Mouse (Mus musculus) hindbrain, embryonic 13.5 days (tissue): ENCODE results near the gene Ankrd33. TPM values are rescaled to one million over a fixed set of nuclear protein-coding genes. Genes with fewer than 3 reads are reported as not detected.

Experiments
- ATAC-seq: fragments of 200-750 bp; cut with Nextera tagmentation; 2 replicates; pipeline ENCODE4 v1.8.0; 2017; ENCODE audit warnings: moderate TSS enrichment; ENCODE audit not compliant: low FRiP score
- H3K27ac ChIP-seq: fragments of 300-500 bp; sonication (generic); 2 replicates; pipeline ENCODE4 v1.5.1; 2015; ENCODE audit warnings: inconsistent platforms, mild to moderate bottlenecking, moderate library complexity
- H3K27me3 ChIP-seq: fragments of 300-500 bp; sonication (generic); 2 replicates; pipeline ENCODE4 v1.6.1; 2015; ENCODE audit warnings: mild to moderate bottlenecking, inconsistent platforms
- H3K36me3 ChIP-seq: fragments of 300-500 bp; sonication (generic); 2 replicates; pipeline ENCODE4 v1.6.1; 2015; ENCODE audit warnings: mild to moderate bottlenecking, inconsistent platforms
- H3K4me1 ChIP-seq: fragments of 300-500 bp; sonication (generic); replicated peaks from 2 replicates; pipeline ENCODE4 v1.6.1; 2015; ENCODE audit warnings: inconsistent platforms
- H3K4me2 ChIP-seq: fragments of 300-500 bp; sonication (generic); 2 replicates; pipeline ENCODE4 v1.6.1; 2015; ENCODE audit warnings: inconsistent platforms, mild to moderate bottlenecking, moderate library complexity
- H3K4me3 ChIP-seq: fragments of 300-500 bp; sonication (generic); 2 replicates; pipeline ENCODE4 v1.5.1; 2015; ENCODE audit warnings: mild to moderate bottlenecking, inconsistent platforms
- H3K9ac ChIP-seq: fragments of 300-500 bp; sonication (generic); 2 replicates; pipeline ENCODE4 v1.6.1; 2015; ENCODE audit warnings: mild to moderate bottlenecking, inconsistent platforms
- H3K9me3 ChIP-seq: fragments of 300-500 bp; sonication (generic); 2 replicates; pipeline ENCODE4 v1.6.1; 2016; ENCODE audit warnings: inconsistent platforms
- WGBS: fragments of 180-500 bp; shearing (Covaris S2); methylation state at CpG from one replicate; pipeline ENCODE4 v1.1.7; 2015; 5-methylcytosine and 5-hydroxymethylcytosine counted together
- polyA plus RNA-seq: library from polyadenylated mRNA; unstranded; fragments of >200 nt; fragmentation: Nextera tagmentation; extraction: Ambion mirVana; gene quantifications from 2 replicates; pipeline ENCODE4 v1.2.1, GENCODE M21; 2015

Gene Ankrd33
- polyA plus RNA-seq = not detected in 2 replicates

DNA sequence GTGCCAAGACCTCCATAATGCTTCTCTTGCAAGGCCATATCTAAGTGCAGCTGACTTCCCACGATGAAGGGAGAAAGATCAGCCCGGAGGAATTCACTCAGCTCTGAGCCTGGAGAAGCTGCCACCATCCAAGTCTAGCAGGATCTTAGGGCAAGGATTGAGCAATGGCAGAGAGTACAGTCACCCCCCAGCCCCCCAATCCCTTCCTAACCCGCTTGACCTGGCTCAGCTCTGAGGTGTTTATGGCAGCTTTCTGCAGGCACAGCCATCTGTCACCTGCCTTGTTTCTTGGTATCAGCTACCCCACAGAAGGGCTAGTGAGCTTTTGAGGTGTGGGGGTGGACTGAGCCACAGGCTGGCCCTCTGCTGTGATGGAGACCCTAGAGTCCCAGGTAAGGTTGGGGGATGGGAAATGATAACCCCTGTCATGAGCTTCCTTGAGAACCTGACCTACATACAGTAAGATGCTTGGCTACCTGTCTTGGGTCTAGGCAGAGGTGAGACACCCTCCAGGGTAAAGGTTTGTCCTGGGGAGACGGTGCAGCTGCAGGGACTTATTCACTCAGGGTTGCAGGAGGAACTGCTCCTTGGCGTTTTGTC is at the start of gene Ankrd33:
Ankrd33 (plus strand) TSS at position 245 of the 600 bp plus-strand sequence.
- 0 out of 2 replicates have a peak, but pooled peaks cover 2% of the 10 kb centered on the region for H3K9me3 ChIP-seq
- ATAC-seq = no peak
- no peak within 1 kb of the TSS for H3K9ac ChIP-seq
- H3K4me2 ChIP-seq = no peak within 1 kb of the TSS
- WGBS = 84% methylated on average over 5 of the region's 5 CpGs
- H3K27me3 ChIP-seq = no peaks in the 10 kb centered on the region
- H3K4me1 ChIP-seq = 0 out of 2 replicates have a peak, but pooled peaks cover 4% of the 10 kb centered on the region
- no peak within 1 kb of the TSS for H3K27ac ChIP-seq
- H3K36me3 ChIP-seq = no peaks in the 10 kb centered on the region
- no peak within 1 kb of the TSS for H3K4me3 ChIP-seq

DNA sequence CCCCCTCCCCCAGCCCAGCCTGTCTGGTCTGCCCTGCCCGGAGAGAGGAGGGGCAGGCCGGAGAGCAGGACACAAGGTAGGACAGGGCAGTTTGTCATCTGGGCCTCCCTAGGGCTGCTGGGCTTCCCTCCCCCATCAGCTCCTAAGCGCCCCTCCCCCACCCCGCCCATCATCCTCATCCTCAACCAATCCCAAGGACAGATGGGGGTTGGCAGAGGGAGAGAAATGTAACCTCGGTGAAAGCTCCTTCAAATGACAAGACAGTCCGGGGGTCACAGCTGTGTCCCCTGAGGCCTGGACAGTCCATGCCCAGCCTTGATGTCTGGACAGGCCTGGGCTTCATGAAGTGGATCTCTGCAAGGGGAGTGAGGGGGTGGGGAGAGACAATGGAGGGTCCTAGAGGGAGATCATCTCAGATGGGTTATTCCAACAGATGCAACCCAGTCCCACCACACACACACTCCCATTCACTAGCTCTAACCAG is 49.1 kb upstream of the Ankrd33 start:
- peak; percentile 38; the same call in 1 of the 2 replicates for ATAC-seq
- Histone ChIP-seq H3K9ac (peak overlapping the region; percentile 43), H3K4me2 (no peak overlapping the region), H3K9me3 (no peaks in the 10 kb centered on the region), H3K36me3 (no peaks in the 10 kb centered on the region), H3K27ac (peak overlapping the region; percentile 78), H3K4me3 (no peak overlapping the region), H3K4me1 (peaks cover 83% of the 10 kb centered on the region), H3K27me3 (no peaks in the 10 kb centered on the region)
- WGBS = 3% methylated on average over 6 of the region's 6 CpGs

DNA sequence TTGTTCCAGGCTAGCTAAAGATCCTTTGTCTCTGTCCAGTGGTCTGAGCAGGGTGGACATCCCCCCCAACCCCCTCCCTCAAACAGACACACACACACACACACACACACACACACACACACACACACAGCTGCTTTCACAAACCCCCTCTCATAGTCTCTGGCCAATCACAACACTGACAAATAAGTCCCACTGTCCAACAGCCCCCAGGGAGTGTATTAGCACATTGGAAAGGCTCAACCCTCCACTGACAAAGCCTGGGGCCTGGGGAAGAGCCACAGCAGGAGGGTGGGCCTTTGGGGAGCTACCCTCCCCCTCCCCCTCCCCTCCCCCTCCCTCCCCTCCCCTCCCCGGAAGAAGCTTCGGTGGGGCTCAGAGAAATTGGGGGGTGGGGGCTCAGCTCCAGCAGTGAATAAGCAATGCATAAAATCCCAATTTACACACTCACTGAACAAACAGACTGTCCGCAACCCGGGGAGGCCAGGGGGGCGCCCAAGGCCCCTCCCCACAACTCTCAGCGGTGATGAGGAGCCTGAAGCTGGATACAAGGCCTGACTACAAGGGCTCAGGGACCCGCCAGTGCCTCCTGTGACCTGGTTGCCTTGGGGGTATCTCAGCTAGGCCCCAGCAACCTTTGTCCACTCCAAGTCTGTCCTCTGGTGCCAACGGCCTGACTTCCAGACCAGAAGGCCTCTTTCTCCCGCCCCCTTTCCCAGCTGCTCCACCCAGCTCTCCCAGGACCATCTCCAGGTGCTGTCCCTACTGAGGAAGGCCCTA is 48.4 kb upstream of the Ankrd33 start:
- H3K27me3 ChIP-seq = no peaks in the 10 kb centered on the region
- H3K4me3 ChIP-seq = no peak overlapping the region
- H3K4me2 ChIP-seq = no peak overlapping the region
- 0 out of 2 replicates have a peak overlapping the region, but pooled peaks have one; percentile 43 for H3K9ac ChIP-seq
- H3K9me3 ChIP-seq = no peaks in the 10 kb centered on the region
- ATAC-seq = no peak
- WGBS = 10% methylated on average over 7 of the region's 9 CpGs
- peaks cover 79% of the 10 kb centered on the region for H3K4me1 ChIP-seq
- no peaks in the 10 kb centered on the region for H3K36me3 ChIP-seq
- peak overlapping the region; percentile 78 for H3K27ac ChIP-seq

GRCm38 (mm10) chr15:101068029-101068428 is 47.5 kb upstream of the Ankrd33 start:
- H3K4me2 ChIP-seq = no peak overlapping the region
- H3K4me1 ChIP-seq = peaks cover 76% of the 10 kb centered on the region
- H3K4me3 ChIP-seq = no peak overlapping the region
- no peak overlapping the region for H3K9ac ChIP-seq
- no peaks in the 10 kb centered on the region for H3K36me3 ChIP-seq
- H3K9me3 ChIP-seq = no peaks in the 10 kb centered on the region
- 38% methylated on average over 3 of the region's 3 CpGs for WGBS
- no peak for ATAC-seq
- peak overlapping the region; percentile 78 for H3K27ac ChIP-seq
- H3K27me3 ChIP-seq = no peaks in the 10 kb centered on the region

DNA sequence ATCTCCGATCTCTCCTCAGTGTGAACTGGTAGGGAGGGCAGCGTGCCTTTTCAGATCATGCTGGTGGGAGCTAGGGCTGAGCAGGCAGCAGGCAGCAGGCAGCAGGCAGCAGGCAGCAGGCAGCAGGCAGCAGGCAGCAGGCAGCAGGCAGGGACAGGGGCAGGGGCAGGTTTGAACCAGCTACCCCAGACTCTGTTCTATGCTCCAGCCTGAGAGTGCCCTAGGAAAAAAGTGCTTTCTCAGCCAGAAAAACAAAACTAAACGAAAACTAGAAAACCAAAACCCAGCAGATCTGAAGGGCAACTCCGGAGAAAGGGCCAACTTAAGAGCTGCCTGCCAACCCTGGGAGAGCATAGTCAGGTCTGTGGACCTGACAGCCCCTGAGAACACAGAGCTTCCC is 46.9 kb upstream of the Ankrd33 start:
- no peak overlapping the region for H3K27ac ChIP-seq
- no peak overlapping the region for H3K4me3 ChIP-seq
- ATAC-seq = no peak
- 45% methylated on average over 4 of the region's 4 CpGs for WGBS
- peaks cover 80% of the 10 kb centered on the region for H3K4me1 ChIP-seq
- no peaks in the 10 kb centered on the region for H3K27me3 ChIP-seq
- H3K4me2 ChIP-seq = no peak overlapping the region
- H3K9me3 ChIP-seq = no peaks in the 10 kb centered on the region
- no peaks in the 10 kb centered on the region for H3K36me3 ChIP-seq
- no peak overlapping the region for H3K9ac ChIP-seq

DNA sequence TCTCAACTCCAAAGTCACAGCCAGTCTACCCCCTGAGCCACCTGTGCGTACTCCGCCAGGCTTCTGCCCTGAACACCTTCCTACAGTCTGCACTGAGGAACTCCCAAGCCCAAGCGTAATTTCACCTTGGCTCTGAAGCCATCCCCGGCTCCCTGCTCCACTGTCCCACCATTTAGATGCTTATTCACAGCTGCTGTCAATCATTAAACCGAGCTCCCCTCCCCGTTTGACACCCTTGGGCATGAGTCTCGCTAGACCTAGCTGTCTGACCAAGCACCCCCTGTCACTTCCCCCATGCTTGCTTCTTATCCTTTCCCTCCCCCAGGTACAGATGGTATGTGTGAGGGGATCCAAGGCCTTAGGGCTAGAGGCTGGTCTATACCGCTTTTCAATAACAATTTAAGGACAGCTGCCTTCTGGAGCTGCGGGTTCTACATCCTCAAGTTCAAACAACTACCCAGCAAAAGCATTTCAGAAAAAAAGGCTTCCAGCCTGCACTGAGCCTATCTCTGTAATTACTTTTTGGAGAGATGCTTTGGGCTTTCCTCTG is 45.8 kb upstream of the Ankrd33 start:
- peak overlapping the region; percentile 59; the same call in 1 of the 2 replicates for H3K9ac ChIP-seq
- peaks cover 90% of the 10 kb centered on the region for H3K4me1 ChIP-seq
- no peak overlapping the region for H3K4me3 ChIP-seq
- 39% methylated on average over 9 of the region's 9 CpGs for WGBS
- no peaks in the 10 kb centered on the region for H3K36me3 ChIP-seq
- no peak overlapping the region for H3K4me2 ChIP-seq
- no peak overlapping the region for H3K27ac ChIP-seq
- no peak for ATAC-seq
- H3K9me3 ChIP-seq = no peaks in the 10 kb centered on the region
- H3K27me3 ChIP-seq = no peaks in the 10 kb centered on the region

- Histone ChIP-seq H3K36me3 (no peaks in the 10 kb centered on the region), H3K9me3 (no peaks in the 10 kb centered on the region), H3K27me3 (no peaks in the 10 kb centered on the region), H3K9ac (peak overlapping the region; percentile 39; the same call in 1 of the 2 replicates), H3K4me1 (peaks cover 90% of the 10 kb centered on the region), H3K27ac (no peak overlapping the region), H3K4me2 (no peak overlapping the region), H3K4me3 (no peak overlapping the region)
- 32% methylated on average over 5 of the region's 5 CpGs for WGBS
- ATAC-seq = no peak
These were observed 44.8 kb upstream of the Ankrd33 start for GRCm38 (mm10) chr15:101070762-101071161.

- H3K27me3 ChIP-seq = no peaks in the 10 kb centered on the region
- no peaks in the 10 kb centered on the region for H3K36me3 ChIP-seq
- no peak overlapping the region for H3K27ac ChIP-seq
- H3K4me1 ChIP-seq = peaks cover 90% of the 10 kb centered on the region
- no peaks in the 10 kb centered on the region for H3K9me3 ChIP-seq
- 62% methylated on average over 2 of the region's 2 CpGs for WGBS
- H3K4me3 ChIP-seq = no peak overlapping the region
- no peak overlapping the region for H3K4me2 ChIP-seq
- ATAC-seq = no peak
- no peak overlapping the region for H3K9ac ChIP-seq
These were observed 42.8 kb upstream of the Ankrd33 start for GRCm38 (mm10) chr15:101072736-101073135.

DNA sequence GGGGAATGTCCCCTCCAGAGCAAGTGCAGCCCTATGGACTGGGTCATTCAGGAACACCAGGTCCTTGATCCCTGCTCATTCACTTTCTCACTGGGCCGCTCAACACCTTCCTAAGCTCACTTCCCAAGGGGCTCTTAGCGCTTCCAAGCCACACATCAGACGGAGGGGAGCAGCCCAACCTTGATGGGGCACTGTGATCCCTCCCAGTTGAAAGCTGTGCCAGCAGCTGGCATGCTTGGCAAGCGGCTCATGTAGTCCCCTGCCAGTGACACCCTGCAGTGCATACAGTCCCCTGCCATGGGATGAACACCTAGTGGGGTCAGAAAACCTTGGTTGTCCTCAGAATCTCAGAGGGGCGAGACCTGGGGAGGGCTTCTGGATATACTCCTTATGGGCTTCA is 41.5 kb upstream of the Ankrd33 start:
- H3K9ac ChIP-seq = no peak overlapping the region
- H3K4me2 ChIP-seq = no peak overlapping the region
- 66% methylated on average over 5 of the region's 5 CpGs for WGBS
- H3K27ac ChIP-seq = 0 out of 2 replicates have a peak overlapping the region, but pooled peaks have one; percentile 2
- H3K4me1 ChIP-seq = peaks cover 88% of the 10 kb centered on the region
- H3K4me3 ChIP-seq = no peak overlapping the region
- no peaks in the 10 kb centered on the region for H3K9me3 ChIP-seq
- no peaks in the 10 kb centered on the region for H3K36me3 ChIP-seq
- no peaks in the 10 kb centered on the region for H3K27me3 ChIP-seq
- no peak for ATAC-seq

GRCm38 (mm10) chr15:101075150-101075549 is 40.4 kb upstream of the Ankrd33 start:
- no peaks in the 10 kb centered on the region for H3K36me3 ChIP-seq
- no peak overlapping the region for H3K4me3 ChIP-seq
- H3K27me3 ChIP-seq = no peaks in the 10 kb centered on the region
- peak overlapping the region; percentile 80 for H3K4me2 ChIP-seq
- no peak for ATAC-seq
- H3K27ac ChIP-seq = peak overlapping the region; percentile 88
- WGBS = 64% methylated on average over 4 of the region's 4 CpGs
- H3K9ac ChIP-seq = peak overlapping the region; percentile 84; the same call in 1 of the 2 replicates
- H3K4me1 ChIP-seq = peaks cover 87% of the 10 kb centered on the region
- H3K9me3 ChIP-seq = no peaks in the 10 kb centered on the region

- peak overlapping the region; percentile 66 for H3K4me3 ChIP-seq
- peaks cover 86% of the 10 kb centered on the region for H3K4me1 ChIP-seq
- WGBS = 19% methylated on average over 5 of the region's 5 CpGs
- H3K36me3 ChIP-seq = no peaks in the 10 kb centered on the region
- no peak for ATAC-seq
- H3K27ac ChIP-seq = peak overlapping the region; percentile 88
- H3K27me3 ChIP-seq = no peaks in the 10 kb centered on the region
- H3K9me3 ChIP-seq = no peaks in the 10 kb centered on the region
- H3K4me2 ChIP-seq = peak overlapping the region; percentile 80
- H3K9ac ChIP-seq = peak overlapping the region; percentile 84
These were observed 39.9 kb upstream of the Ankrd33 start for GRCm38 (mm10) chr15:101075656-101076055.
